Mouse (Mus musculus): ENCODE data around the gene Myom1. TPM values are rescaled to one million over a fixed set of nuclear protein-coding genes. Genes with fewer than 3 reads are reported as not detected.

Gene Myom1
- under 1 TPM in 1 of 3 experiments, not detected in 2; 0.34 TPM for polyA plus RNA-seq (2017; shearing (Covaris generic))

DNA sequence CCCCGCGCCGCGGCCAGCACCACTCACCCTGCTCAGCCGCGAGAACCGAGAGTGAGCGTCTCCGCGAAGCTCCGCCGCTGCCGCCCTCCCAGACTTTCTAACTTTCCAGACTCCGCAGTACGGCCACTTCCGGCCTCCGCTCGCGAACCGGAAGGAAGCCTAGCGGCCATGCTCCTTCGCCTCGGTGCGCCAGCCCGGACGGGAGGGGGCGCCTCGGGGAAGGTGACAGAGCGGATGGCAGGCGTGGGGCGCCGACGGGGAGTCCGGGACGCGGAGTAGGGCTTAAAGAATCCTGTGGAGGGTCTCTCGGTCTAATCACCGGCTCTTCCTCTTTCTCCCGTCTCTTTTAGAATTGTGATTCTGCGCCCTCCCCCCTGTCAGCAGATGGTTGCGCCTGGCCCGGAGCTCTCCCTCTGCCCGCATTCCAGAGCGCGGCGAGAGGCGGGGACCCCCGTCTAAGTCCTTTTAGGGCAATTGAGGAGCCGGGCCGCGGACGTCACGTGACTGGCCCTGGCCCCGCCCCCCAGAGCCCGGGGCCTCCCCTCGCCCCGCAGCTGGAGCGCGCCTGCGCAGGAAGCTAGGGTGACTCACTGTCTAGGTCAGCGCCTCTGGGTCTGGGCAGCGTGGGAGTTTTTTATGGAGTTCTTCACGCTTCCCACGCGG lies at the start of gene Myom1:
Gene Myom1 (plus strand): TSS at position 553 of the 663 bp plus-strand sequence.
- peak; percentile 84 for ATAC-seq

DNA sequence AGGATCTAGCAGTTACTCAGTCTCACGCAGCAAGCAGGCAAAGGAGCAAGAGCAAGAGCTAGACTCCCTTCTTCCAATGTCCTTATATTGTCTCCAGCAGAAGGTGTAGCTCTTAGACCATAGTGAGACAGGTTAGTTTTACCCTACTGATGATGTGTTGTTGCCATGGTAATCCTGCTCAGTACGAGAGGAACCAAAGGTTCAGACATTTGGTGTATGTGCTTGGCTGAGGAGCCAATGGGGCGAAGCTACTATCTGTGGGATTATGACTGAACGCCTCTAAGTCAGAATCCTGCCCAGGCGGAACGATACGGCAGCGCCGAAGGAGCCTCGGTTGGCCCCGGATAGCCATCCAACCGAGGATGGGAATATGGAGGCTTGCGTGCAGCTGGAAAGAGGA lies 38.9 kb upstream of the Myom1 start:
- peak; percentile 100 for ATAC-seq

- ATAC-seq = no peak
Measured at GRCm38 (mm10) chr17:70965281-70965680, 37.2 kb upstream of the Myom1 start.

GRCm38 (mm10) chr17:70966126-70966525 lies 36.3 kb upstream of the Myom1 start:
- ATAC-seq = no peak

GRCm38 (mm10) chr17:70967191-70967590 lies 35.2 kb upstream of the Myom1 start:
- ATAC-seq = no peak

GRCm38 (mm10) chr17:70967646-70968045 lies 34.8 kb upstream of the Myom1 start:
- no peak for ATAC-seq

- peak; percentile 59 for ATAC-seq
Measured at GRCm38 (mm10) chr17:70968606-70969191, 33.7 kb upstream of the Myom1 start.

- ATAC-seq = no peak
Measured at GRCm38 (mm10) chr17:70971206-70971605, 31.2 kb upstream of the Myom1 start.

GRCm38 (mm10) chr17:70973398-70973797 lies 29.0 kb upstream of the Myom1 start:
- ATAC-seq = peak; percentile 69

DNA sequence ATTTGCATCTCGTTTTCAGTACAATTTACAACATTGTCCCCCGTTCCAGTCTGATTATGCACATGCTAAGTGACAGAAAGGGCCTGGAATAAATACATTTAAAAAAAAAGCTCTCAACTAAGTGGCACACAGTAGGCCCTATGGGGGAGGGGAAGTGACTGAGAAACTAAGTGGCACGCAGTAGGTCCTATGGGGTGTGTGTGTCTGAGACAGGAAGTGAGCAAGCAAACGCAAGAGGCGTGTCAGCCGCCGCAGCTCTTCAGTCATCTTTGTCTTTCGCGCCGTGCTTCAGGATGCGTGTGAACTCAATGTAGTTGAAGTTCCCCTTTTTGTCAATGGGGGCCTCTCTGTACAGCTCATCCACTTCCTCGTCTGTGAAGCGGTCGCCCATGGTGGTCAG lies 28.4 kb upstream of the Myom1 start:
- ATAC-seq = peak; percentile 51

GRCm38 (mm10) chr17:70977799-70978198 lies 24.6 kb upstream of the Myom1 start:
- no peak for ATAC-seq

DNA sequence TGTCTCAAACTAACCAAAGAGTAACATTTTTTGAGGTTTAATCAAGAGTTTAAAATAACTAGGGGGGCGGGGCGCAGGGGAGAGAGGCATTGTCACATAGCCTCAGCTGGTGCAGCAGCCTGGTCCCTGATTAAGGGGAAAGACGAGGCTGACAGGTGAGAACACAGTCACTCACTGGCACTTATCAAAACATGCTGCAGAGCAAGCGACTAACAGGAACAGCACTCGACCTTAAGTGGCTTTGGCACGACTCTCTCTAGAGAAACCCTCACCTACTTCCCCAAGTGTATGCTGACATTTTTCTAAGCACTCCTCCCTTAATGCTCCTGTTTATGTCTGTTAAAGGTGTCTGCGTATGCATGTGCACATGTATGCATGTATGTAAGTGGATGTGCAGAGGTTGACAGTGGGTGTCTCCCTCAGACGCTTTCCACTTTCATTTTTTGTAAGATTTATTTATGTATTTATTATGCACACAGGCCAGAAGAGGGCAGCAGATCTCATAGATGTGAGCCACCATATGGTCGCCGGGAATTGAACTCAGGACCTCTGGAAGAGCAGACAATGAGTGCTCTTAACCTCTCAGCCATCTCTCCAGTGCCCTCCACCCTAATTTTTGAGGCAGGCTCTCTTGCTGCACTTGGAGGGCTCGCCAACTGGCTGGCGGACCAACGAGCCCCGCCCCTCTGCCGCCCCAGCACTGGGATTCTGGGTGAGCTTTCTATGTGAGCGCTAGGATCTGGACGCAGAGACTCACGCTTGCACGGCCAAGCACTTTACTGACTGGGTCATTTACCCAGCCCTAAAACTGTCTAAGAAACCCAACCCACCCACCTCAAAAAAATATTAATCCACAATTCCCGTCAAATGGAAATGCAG lies 22.8 kb upstream of the Myom1 start:
- ATAC-seq = peak; percentile 60

- peak; percentile 26 for ATAC-seq
Measured at GRCm38 (mm10) chr17:70985501-70986354, 16.7 kb upstream of the Myom1 start.

GRCm38 (mm10) chr17:70986355-70986740 lies 16.1 kb upstream of the Myom1 start:
- ATAC-seq = peak; percentile 2

DNA sequence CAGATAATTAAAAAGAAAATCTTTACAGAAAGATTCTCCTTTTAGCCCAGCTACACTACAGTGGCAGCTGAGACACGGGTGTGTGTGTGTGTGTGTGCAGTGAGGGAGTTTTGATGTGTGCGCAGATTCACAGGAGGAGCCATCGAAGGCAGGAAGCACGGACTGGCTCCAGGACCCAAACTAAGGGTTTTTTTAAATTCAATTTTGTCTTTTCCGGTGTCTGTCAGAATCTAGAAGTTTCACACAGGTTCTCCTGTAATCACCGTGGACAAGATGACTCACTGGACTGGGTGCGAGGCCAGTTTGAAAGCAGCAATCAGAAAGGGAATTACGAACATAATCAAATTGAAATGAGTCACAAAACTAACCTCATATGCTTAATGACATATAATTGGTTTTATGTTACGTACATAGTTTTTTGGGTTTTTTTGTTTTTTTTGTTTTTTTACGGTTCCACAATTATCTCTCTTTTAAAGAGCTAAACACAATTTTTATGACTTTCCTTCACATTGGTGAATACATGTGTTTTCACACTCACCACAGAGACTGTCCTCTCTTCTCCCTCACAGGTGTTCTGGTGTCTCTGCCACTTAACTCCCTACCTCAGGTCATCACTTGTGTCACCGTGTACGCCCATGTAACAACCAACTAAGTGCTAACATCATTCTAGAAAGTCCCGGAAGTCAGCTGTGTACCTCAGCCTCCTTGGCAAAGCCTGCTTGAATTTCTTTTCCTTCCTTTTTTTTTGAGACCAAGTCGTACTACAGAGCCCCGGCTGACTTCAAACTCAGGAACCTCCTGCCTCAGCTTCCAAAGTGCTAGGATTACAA lies 15.4 kb upstream of the Myom1 start:
- ATAC-seq = peak; percentile 64

DNA sequence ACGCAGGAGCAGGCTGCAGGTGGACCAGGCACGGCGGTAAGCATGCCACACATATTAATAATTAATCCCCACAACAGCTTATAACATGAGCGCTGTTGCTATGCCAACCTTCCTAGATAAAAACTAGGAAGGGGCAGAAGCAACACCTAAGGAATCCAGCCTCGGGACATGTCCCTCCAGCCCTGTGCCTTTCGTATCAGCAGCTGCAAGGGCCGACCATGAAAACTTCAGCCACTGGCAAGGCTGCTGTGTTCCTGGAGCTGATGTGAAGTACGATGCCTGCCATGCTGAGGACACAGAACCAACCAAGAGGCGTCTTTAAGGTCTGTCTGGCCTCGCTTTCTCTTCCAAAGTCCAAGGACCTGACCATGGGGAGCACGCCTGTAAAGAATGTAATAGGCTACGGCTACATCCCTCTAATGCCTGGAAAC lies 14.1 kb upstream of the Myom1 start:
- ATAC-seq = no peak

- ATAC-seq = no peak
Measured at GRCm38 (mm10) chr17:70989430-70989829, 13.0 kb upstream of the Myom1 start.

GRCm38 (mm10) chr17:70989991-70990390 lies 12.4 kb upstream of the Myom1 start:
- ATAC-seq = peak; percentile 15

DNA sequence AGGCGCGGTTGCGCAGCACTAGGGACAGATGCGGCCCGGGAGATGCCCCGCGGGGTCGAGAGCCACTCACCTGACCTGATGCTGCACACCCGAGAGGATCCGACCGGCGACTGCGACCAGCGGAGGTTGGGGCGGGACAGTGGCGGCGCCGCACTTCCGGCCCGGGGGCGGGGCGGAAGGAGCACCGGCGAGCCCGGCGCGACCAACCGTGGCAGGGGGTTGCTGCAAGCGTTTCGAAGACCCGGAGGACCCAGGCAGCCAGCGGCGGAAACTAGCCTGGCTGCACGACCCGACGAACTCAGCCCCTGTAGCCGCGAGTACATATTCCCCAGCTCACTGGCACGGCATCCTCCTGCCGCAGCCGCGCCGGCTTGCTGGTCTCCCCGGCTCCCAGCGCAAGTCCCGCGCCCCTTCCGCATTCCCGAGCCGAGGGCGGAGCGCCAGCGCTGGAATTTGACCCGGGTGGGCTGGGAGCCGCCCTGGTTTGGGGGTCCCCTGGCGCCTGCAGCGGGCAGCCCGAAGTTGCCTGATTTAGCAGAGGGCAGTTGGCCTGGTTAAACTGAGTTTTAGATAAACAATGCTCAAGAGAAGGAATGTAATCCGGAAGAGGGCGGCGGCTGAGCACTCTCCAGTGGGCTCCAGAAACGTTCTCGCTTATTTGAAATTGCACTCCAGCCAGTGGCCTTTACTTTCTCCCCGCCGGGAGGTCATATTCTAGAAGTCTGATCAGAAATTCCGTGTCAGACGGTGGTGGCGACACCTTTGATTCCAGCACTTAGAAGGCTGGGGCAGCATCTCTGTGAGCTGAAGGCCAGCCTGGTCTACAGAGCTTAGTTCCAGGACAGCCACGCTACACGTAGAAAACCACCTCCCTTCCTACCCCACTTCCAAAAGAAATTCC lies 11.8 kb upstream of the Myom1 start:
- peak; percentile 51 for ATAC-seq
